Comparison of ENCODE assay signal across 9 mouse cellular contexts in the genomic region with DNA sequence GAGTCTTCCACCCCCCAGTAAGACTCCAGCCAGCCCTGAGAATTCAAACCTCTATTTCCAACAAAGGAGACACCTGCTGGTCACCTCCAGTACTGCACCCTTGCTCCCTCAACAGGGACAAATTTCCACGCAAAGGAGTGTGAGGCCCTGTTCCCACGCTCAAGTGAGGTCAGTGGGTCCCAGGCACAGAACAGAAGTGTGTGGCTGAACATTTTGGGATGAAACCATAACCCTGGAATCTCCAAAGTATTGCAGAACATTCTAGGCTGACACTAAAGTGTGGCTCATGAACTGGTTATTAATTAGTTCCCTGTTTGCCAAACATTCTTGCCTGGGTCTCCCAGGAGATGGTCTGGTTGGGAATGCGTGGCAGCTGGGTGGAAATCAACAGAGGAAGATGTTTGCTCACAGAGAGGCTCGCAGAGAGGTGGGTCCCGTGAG. TPM values are rescaled to one million over a fixed set of nuclear protein-coding genes. Genes with fewer than 3 reads are reported as not detected.
DNase-seq lines count a peak whose midpoint lies in the region; ATAC-seq lines count a peak whose summit lies in the region.
"Had no signal": no experiment of that assay in that cellular context is flagged by ENCODE, and none has a peak within 500 bp of the region (broad histone marks: within the 10 kb centered on the region; RNA-seq: fewer than 3 reads in every experiment).

No protein-coding gene starts in this region.

- peaks cover 9% of the 10 kb centered on the region; the same call in 1 of the 2 replicates for H3K4me1 ChIP-seq in heart, embryonic 10.5 days
- H3K4me1 ChIP-seq in hindbrain, embryonic 15.5 days (replicated peaks) = peaks cover 9% of the 10 kb centered on the region
- H3K4me1 ChIP-seq in midbrain, embryonic 13.5 days (replicated peaks) = 0 out of 2 replicates have a peak, but pooled peaks cover 4% of the 10 kb centered on the region
- peaks cover 41% of the 10 kb centered on the region for H3K4me1 ChIP-seq in stomach, embryonic 15.5 days
- H3K4me1 ChIP-seq: neural tube, embryonic 12.5 days had no signal

- no peak overlapping the region for H3K4me3 ChIP-seq in heart, embryonic 10.5 days
- H3K4me3 ChIP-seq in hindbrain, embryonic 15.5 days = no peak overlapping the region
- no peak overlapping the region for H3K4me3 ChIP-seq in midbrain, embryonic 13.5 days (replicated peaks)
- no peak overlapping the region for H3K4me3 ChIP-seq in stomach, embryonic 15.5 days (replicated peaks)
- H3K4me3 ChIP-seq: neural tube, embryonic 12.5 days had no signal

- no peaks in the 10 kb centered on the region for H3K36me3 ChIP-seq in heart, embryonic 10.5 days
- no peaks in the 10 kb centered on the region for H3K36me3 ChIP-seq in hindbrain, embryonic 15.5 days
- no peaks in the 10 kb centered on the region for H3K36me3 ChIP-seq in midbrain, embryonic 13.5 days
- H3K36me3 ChIP-seq in stomach, embryonic 15.5 days = no peaks in the 10 kb centered on the region
- H3K36me3 ChIP-seq: neural tube, embryonic 12.5 days had no signal

- 38% methylated on average over 5 of the region's 5 CpGs for WGBS in heart, embryonic 10.5 days
- 11% methylated on average over 5 of the region's 5 CpGs for WGBS in hindbrain, embryonic 15.5 days
- 14% methylated on average over 5 of the region's 5 CpGs for WGBS in midbrain, embryonic 13.5 days
- 24% methylated on average over 5 of the region's 5 CpGs for WGBS in stomach, embryonic 15.5 days

- H3K9ac ChIP-seq in hindbrain, embryonic 15.5 days = no peak overlapping the region
- no peak overlapping the region for H3K9ac ChIP-seq in midbrain, embryonic 13.5 days (replicated peaks)
- no peak overlapping the region for H3K9ac ChIP-seq in stomach, embryonic 15.5 days
- H3K9ac ChIP-seq: neural tube, embryonic 12.5 days had no signal

- no peak overlapping the region for H3K4me2 ChIP-seq in hindbrain, embryonic 15.5 days
- H3K4me2 ChIP-seq in midbrain, embryonic 13.5 days (replicated peaks) = no peak overlapping the region
- no peak overlapping the region for H3K4me2 ChIP-seq in stomach, embryonic 15.5 days
- H3K4me2 ChIP-seq: neural tube, embryonic 12.5 days had no signal

- H3K27ac ChIP-seq in heart, embryonic 10.5 days = no peak overlapping the region
- H3K27ac ChIP-seq in hindbrain, embryonic 15.5 days (replicated peaks) = no peak overlapping the region
- H3K27ac ChIP-seq in midbrain, embryonic 13.5 days = no peak overlapping the region
- H3K27ac ChIP-seq in stomach, embryonic 15.5 days = peak overlapping the region; percentile 84
- H3K27ac ChIP-seq: neural tube, embryonic 12.5 days had no signal

- no peaks in the 10 kb centered on the region for H3K27me3 ChIP-seq in heart, embryonic 10.5 days (ENCODE audit: insufficient read depth, poor library complexity, severe bottlenecking)
- H3K27me3 ChIP-seq in hindbrain, embryonic 15.5 days = no peaks in the 10 kb centered on the region
- H3K27me3 ChIP-seq in midbrain, embryonic 13.5 days = no peaks in the 10 kb centered on the region
- no peaks in the 10 kb centered on the region for H3K27me3 ChIP-seq in stomach, embryonic 15.5 days (replicated peaks)
- H3K27me3 ChIP-seq: neural tube, embryonic 12.5 days had no signal

- no peaks in the 10 kb centered on the region for H3K9me3 ChIP-seq in heart, embryonic 10.5 days
- no peaks in the 10 kb centered on the region for H3K9me3 ChIP-seq in hindbrain, embryonic 15.5 days
- H3K9me3 ChIP-seq in midbrain, embryonic 13.5 days = no peaks in the 10 kb centered on the region
- no peaks in the 10 kb centered on the region for H3K9me3 ChIP-seq in stomach, embryonic 15.5 days
- H3K9me3 ChIP-seq: neural tube, embryonic 12.5 days had no signal

- ATAC-seq in hindbrain, embryonic 15.5 days (ENCODE audit: low FRiP score, low read depth) = 0 out of 2 replicates have a peak, but pooled peaks have one; percentile 38
- ATAC-seq in midbrain, embryonic 13.5 days = 0 out of 2 replicates have a peak, but pooled peaks have one; percentile 20
- no peak for ATAC-seq in stomach, embryonic 15.5 days (ENCODE audit: insufficient read depth, low FRiP score, low read depth)

- peak; percentile 77 to 93 for DNase-seq in heart, adult 18-20 months
- no peak for DNase-seq in heart, embryonic 10.5 days (ENCODE audit: low spot score)
- DNase-seq in adrenal gland, adult 8-10 months = peak; percentile 27
- DNase-seq in embryo, embryonic 11.5 days (ENCODE audit: low read depth, low spot score) = peak; percentile 42
- DNase-seq in layer of hippocampus, postnatal 36 days = peak; percentile 56

RNA-seq across cellular contexts. Expression of a gene that starts 6.6 kb away (rescaled TPM):
- under 1 TPM; 0.35 to 0.67 TPM for total RNA-seq in heart, adult 18-20 months (2021)
- polyA plus RNA-seq in heart, embryonic 10.5 days (2016; fragmentation: Nextera tagmentation; extraction: Ambion mirVana) = 1.3 and 2.5 TPM in 2 replicates
- total RNA-seq in adrenal gland, adult 8-10 months (2022) = 1 to 10 TPM; 1.5 to 4.4 (median 3.3) TPM
- 0.32 and 0.45 TPM in 2 replicates for polyA plus RNA-seq in hindbrain, embryonic 15.5 days (2015; fragmentation: Nextera tagmentation; extraction: Ambion mirVana)
- under 1 TPM; 0.10 to 0.28 TPM for total RNA-seq in layer of hippocampus, postnatal 36 days (2021)
- 0.15 and 0.27 TPM in 2 replicates for polyA plus RNA-seq in midbrain, embryonic 13.5 days (2015; fragmentation: Nextera tagmentation; extraction: Ambion mirVana)
- 3.5 and 4.5 TPM in 2 replicates for polyA plus RNA-seq in stomach, embryonic 15.5 days (2015; fragmentation: Nextera tagmentation; extraction: Ambion mirVana)
